Mouse (Mus musculus) liver, embryonic 14.5 days (tissue): ENCODE data around the gene Sparc.

Experiments used
- CTCF ChIP-seq: IDR thresholded peaks from 2 replicates; pipeline ENCODE4 v1.5.1; 2016; ENCODE audit warnings: antibody characterized with exemption, low read depth, control low read depth
- EP300 ChIP-seq: IDR thresholded peaks from 2 replicates; pipeline ENCODE4 v1.6.1; 2016; ENCODE audit warnings: antibody characterized with exemption, low read depth

GRCm38 (mm10) chr11:55468611-55469047 lies 45.6 kb upstream of the Sparc start:
- no peak for TF ChIP-seq CTCF
- no peak for TF ChIP-seq EP300
